Mouse (Mus musculus) gastrocnemius, postnatal 25 days (tissue): ENCODE measurements around the gene Wdr31. TPM values are rescaled to one million over a fixed set of nuclear protein-coding genes. Genes with fewer than 3 reads are reported as not detected.

Experiments
- DNase-seq: peaks from one replicate; pipeline ENCODE4 v3.0.0; 2022
- total RNA-seq, 2 experiments: library from RNA; stranded (reverse); gene quantifications; 1 replicate in 1 of 2; 2 replicates in 1 of 2; pipeline ENCODE4 v1.2.3; 2021

The Wdr31 gene
- total RNA-seq, 2 experiments from 2014 or later = not detected

DNA sequence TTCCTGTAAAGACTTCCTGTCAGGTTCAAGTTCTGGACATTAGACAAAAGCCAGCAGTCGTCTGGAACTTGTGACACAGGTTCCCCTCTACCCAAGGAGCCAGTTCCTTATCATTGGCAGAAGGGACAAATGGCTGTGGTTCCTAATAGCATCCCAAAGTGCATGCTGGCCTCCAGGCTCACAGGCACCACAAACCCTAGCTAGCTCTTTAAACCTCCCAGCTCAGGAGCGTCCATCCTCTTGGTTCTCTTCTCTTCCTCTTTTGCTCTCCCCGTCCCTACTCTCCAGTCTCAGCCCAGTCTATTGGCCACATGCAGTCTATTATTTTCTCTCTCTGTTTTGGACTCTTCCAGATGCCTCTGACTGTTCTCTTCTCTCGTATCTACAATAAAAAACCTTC is 30.9 kb downstream of the Wdr31 start:
- DNase-seq = no peak

DNA sequence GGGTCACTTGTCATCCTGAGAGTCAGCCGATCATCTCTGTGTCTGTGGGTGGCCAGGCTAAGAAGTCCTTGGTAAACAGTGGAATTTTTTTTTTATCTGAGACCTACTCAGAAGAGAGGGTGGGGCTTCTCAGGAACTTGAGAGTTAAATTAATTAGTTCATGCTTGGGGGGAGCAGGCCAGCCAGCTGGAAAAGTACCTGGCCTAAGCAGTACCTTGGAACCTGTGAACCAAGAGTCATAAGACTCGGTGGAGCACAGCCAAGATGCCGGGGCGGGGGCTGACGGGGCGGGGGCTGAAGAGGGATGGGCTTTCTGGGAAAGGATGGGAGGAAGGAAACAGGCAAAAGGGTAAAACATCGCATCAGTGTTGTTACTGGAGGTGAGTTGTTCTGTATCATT is 32.8 kb downstream of the Wdr31 start:
- DNase-seq = no peak

DNA sequence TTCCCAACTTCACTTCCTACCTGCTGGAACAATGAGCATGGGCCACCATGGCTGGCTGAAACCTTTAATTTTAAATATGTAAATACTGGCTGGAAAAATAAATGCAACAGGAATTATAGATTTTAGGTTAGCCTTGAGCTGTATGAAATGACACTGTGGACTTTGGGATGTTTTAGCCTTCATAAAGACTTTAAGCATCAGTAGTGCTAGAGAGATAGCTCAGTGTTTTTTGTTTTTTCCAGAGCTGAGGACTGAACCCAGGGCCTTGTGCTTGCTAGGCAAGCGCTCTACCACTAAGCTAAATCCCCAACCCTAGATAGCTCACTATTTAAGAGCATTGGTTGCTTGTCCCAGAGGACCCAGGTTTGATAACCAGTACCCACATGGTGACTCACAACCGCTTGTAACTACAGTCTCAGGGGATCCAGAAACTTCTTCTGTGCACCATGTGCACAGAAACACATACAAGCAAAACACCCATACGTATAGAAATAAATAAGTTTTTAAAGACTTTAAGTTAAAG is 33.4 kb downstream of the Wdr31 start:
- no peak for DNase-seq

DNA sequence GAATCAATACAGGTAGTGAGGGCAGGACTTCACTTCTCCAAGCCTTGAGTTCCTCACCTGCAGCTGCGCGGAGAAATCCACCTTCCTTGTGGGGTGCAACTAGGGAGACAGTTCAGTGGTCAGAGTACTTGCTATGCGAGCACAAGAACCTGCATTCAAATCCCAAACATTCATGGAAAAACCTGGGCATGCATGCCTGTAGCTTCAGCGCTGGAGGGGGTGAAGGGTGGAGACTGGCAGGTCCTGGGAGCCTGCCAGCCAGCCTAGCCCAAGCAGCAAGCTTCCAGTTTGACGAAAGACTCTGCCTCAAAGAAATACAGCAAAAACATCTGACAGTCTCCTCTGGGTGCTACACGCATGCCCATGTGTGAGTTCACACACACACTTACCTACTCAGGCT is 35.6 kb downstream of the Wdr31 start, which contains the start of gene Rnf183:
Rnf183 (minus strand) TSS at position 172 of the 400 bp plus-strand sequence.
- DNase-seq = no peak

DNA sequence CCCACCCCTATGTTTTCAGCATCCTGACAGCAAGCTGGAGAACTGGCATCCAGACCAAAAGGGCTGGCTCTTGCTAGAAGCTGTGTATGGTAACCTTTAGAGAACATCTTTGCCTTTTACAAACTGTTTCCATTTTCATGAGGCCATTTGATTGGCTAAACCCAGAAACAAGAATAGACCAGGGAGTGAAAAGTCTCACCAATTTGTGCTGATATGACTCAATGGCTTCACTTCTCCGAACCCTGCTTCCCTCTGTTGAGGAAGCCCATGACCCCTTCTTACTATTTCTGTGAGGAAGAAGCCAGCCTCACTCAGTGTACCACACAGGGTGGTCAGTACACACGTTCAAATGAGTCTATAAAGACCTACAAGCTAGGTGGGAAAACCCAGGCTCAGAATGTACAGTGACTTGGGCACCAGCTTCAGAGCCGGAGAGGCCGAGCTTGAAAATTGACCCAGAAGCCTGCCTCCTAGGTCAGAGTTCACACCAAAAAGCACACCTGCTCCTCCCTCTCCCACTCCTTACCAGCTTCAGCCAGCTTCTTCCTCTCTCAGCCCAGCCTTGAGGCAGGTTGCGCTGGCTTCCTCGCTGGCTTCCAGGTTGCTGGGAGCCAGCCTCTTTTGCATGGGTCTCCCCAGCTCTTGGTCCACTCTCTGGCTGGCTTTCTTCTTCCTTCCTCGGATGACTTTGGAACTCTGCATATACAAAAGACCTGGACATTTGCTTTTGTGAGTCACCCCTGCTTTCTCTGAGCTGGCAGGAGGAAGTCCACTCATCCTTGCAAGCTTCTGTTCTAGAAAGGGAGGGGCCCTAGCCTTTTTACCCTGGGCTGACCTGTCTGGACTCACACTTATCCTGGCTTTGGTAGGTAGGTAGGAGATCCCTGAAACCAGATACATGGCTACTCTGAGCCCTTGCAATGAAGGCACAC is 36.5 kb downstream of the Wdr31 start:
- DNase-seq = no peak

DNA sequence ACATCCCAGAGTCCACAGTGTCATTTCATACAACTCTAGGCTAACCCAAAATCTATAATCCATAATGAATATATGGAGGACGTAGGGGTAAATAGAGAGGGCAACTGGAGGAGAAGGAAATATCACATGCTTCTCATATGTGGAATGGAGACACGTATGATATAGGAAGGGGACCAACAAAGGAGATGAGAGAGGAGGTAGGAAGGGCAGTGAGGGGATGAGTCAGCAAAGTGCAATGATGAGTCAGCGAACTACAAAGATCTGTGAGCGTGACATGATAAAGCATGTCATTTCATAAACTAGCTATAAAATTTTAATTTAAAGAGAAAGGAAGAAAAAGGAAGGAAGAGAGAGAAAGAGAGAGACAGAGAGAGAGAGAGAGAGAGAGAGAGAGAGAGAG is 39.2 kb downstream of the Wdr31 start:
- DNase-seq = no peak

DNA sequence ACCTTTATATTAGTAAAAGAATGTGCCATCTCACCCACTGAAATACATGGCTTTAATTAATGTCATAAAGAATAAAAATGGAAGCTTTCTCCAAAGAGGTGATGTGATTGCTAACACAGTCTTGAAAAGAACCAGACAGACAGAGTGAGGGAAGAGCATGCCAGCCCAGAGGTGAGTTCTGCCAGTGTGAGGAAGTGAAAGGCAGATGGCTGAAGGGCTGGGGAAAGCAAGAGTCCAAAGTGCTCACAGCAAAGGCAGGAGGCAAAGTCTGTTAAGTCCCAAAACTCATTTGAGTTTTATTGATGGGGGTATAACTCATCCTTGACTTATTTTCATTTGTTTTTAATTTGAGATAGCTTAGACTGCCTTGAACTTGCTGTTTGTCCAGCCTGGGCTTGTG is 40.0 kb downstream of the Wdr31 start:
- no peak for DNase-seq

DNA sequence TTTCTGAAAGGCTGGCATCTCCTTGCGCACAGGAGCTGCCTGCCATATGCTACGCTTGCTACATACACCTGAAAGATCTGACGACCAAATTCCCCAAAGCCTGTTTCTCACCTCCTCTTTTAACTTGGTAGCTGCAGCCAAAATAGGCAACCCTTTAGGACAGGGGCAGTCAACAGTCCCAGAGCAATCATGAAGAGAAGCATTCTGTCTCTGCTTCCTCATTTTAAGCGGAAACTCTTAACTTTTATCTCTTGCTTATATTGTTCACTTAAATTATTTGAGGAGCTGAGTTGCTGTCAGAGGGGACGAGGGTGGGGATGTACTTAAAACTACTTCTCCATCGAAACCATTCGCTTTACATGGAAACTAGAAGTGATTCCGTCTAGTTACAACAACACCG is 41.1 kb downstream of the Wdr31 start:
- DNase-seq = no peak

DNA sequence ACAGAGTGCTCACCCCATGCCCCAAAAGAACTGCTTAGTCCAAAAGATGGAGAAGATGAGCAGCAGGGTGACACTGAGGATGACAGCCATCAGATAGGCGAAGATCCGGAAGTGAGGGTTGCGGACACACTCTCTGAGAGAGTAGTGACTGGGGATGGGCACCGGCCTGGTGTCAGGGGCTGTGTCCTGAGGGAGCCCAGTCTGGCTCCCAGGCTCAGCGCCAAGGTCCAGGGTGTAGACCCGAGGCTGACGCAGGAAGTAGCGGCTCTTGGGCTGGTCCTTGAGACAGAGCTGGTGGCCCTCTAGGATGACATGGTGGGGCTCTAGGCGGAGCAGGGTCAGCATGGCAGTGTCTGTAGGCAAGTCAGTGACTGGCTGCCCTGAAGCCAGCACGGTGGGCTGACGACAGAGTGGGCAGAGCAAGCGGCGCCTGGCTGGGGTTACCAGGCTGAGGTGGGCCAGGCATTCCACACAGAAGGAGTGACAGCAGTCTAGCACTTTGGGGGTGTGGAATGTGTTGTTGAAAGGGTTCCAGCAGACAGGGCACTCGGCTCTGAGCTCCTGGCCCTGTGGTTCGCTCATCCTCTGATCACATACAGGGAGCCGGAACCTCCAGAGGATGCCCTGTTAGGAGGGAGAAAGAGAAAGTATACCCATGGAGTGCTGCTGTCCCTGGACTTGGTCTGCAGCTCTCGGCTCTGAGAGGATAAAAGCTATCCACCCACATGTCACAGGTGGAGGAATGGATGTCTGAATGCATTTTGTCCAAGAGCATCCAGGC is 42.5 kb downstream of the Wdr31 start:
- no peak for DNase-seq

DNA sequence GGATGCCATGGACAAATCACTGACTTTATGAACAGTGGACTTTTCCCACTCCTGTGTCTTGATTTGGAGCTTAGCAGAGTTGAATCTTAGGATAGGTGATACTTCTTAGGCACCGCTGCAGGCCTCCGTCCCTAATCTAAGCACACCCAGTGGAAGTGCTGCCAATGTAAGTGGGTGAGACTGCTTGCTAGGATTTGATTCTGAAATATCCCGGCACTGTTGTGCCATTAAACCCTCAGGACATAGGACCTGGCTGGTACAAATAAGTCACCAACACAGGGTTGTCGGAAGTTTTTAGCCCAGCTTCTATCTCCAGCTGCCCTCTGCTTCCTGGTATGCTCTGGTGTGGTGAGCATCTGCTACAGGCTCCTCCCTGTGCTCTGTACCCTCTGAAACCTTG is 44.8 kb downstream of the Wdr31 start:
- DNase-seq = no peak

DNA sequence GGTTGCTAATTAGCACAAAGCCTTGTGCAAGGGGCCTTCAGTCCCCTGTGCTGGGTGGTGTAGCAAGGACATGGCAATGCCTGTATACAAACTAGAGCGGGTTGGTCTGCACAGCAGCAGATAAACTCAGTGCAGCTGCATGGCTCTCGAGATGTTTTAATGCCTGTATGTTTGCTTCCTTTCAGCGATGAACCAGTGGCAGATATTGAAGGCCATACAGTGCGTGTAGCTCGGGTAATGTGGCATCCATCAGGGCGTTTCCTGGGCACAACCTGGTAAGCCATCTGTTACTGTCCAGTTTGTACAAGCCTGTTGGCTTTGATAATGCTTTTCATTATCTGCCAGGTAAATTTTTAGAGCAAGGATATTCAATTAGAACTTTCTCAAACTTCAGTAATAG is 51.6 kb downstream of the Wdr31 start:
- no peak for DNase-seq

DNA sequence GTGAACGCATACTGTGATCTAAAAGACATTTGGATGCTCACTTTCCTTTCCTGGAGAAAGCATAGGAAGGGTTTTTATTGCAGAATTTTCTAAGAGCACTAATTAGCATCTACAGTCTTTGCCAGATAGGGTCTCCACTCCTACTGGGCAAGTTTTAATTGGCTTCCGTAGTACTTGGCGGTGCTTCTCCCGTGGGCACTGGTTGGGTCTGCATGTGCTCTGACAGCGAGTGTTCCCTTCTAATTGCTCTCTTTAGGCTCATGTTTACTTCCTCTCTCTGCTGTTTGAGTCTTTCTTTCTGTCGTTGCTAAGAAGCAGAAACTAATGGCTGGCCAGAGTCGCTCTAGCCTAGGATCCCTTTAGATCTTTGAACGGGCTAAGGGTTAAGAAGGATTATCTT is 52.2 kb downstream of the Wdr31 start:
- DNase-seq = no peak

DNA sequence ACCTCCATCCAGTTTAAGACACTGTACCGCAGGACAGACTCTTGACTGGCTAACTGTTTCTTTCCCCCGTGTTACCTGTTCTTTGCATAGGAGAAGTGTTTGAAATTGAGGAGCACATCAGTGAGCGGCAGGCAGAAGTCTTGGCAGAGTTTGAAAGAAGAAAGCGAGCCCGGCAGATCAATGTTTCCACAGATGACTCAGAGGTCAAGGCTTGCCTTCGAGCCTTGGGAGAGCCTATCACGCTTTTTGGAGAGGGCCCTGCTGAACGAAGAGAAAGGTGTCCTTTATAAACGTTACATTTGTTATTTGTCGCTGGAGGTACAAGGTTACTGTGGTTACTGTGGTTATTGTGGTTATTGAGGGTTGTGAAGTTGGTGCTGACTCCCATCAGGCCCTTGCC is 59.1 kb downstream of the Wdr31 start:
- DNase-seq = no peak

DNA sequence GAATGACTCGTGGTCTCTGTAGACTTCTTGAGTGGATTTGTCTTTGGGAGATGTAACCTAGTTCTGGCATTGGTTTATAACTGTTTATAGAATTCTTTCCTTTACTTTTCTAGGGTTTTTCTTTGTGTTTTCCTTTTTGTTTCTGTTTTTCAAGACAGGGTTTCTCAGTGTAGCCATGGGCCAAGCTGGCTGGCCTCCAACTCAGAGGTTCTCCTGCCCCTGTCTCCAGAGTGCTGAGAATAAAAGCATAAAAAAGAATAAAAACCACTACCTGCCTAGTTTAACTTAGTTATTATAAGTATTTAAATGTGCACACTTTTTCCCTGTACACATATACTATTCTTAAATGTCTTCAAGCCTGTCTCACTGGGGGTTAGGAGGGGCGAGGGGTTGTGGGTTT is 60.4 kb downstream of the Wdr31 start:
- DNase-seq = no peak

DNA sequence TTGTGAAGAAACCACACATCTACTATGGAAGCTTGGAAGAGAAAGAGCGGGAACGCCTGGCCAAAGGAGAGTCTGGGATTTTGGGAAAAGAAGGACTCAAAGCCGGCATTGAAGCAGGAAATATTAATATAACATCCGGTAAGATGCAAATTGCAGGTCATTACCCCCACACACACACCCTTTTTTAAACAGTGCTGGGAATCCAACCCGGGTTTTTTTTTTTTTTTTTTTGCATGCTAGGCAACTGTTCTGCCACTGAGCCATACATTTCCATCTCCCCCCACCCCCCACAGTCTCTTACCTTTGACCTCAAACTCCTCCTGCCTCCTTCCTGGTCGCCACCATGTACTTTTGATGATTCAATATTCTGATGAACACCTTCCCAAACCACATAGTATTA is 61.1 kb downstream of the Wdr31 start:
- DNase-seq = no peak

DNA sequence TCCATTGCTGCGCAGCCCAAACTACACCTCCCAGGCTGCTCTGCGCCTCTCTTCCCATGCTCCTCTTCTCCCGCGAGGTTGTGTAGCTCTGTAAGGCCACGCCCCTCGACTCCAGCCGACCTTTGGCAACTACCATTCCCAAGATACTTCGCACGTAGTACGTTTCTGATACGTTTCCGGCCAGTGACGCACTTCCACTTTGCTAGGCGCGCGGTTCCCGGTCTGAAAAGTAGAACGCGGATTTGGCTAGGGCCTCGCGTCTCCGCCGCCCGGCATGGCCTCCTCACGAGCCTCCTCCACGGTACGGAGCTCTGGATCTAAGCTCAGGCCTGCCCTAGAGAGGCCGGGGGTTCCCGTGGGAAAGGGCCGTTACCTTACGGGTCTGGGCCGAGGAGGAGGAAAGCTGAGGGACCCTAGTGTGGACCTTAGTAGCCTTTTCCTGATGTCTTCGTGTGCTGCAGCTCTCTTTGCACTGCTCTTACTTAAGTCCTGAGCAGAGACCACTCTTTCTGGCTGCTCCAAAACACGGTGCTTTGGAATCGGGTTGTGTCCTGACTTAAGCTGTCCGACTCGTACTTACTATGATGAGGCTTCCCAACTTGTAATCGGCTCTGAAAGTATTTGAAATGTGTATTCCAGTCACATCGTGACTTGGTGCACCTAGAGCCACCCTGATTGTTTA is 62.0 kb downstream of the Wdr31 start, which contains the start of the genes Cdc26 and Prpf4:
Cdc26 (minus strand) TSS at position 42 of the 682 bp plus-strand sequence.
Prpf4 (plus strand) TSS at position 197 of the 682 bp plus-strand sequence.
- peak; percentile 95 for DNase-seq

DNA sequence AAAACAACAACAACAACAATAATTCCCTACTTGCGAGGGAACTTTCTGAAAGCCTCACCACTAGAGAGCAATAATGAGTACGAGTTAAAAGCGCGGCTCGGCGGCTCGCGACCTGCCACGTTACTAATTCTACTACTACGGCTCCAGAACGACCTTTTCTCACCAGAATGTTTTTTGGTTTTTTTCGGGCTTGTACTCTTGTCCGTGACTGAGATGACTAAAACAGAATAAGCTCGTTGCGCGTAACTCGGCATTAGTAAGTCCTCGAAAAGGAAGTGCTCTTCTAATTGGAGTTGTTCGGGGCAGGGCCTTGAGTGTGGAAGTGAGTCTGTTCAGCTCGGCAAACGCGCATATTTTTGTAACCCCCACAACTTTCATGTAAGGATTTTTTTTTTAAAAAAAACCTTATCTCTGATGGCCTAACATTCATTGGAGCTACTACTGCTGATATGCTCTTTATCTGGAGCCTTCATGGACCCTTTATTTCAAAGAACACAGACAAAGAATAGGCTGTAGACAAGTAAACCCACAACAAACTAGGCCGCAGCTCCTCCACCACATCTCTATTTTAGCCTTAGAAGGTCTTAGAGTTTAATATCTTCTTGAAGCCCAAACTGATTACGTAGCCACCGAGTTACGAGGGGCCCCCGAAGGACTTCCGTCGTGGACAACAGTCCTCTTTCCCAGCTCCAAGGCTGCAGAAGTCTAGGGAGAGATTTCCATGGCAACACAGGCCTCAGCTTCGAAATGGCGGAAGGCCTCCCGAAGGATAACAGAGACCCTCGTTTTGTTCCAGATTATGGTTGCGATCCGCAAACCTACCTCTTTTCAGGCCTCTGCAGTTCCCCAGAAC is 62.7 kb downstream of the Wdr31 start:
- peak; percentile 29 for DNase-seq

DNA sequence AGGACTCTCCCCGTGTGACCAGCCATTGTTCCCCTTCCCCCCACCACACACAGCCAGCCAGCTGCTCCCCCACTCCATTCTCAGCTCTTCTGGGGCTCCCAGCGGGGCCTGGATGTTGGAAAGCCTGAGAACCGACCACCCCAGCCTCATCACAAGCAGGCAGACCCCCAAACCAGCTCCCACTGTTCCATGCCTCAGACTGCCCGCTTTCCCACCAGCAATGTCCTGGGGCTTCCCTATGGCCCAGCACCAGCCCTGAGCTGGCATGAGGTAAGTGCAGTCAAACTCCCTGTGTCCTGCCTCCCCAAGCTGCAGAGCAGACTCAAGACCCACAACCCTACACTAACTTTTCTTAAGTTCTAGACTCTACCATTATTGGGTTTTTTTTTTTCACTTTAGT is 64.6 kb downstream of the Wdr31 start:
- DNase-seq = no peak

DNA sequence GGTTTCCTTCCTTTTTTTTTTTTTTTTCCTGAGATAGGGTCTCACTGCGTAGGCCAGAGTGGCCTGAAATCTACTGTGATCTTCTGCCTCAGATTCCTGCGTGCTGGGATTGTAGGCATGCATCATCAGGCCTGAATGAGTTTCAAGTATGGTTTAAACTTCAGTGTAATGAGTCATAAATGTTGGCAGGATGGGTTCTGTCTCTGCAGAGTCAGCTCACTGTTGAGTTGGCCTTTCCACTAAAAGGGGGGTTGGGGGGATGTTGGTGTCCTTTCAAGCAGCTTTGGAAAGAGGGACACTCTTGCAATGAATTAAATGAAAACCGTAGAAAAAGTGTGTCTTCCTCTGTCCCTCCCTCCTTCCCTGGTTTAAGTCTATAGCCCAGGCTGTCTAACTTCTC is 71.7 kb downstream of the Wdr31 start:
- DNase-seq = no peak
